In genomic region chr17:34931735-34932098, GRCm38 (mm10) we compare ENCODE assay signal across 8 mouse cellular contexts. TPM values are rescaled to one million over a fixed set of nuclear protein-coding genes. Genes with fewer than 3 reads are reported as not detected.
DNase-seq lines count a peak whose midpoint lies in the region; ATAC-seq and TF ChIP-seq lines count a peak whose summit lies in the region.

No protein-coding gene starts in this region.

- H3K79me2 ChIP-seq in CH12.LX (replicated peaks; ENCODE audit: control insufficient read depth, extremely low read depth, insufficient read depth, poor library complexity, severe bottlenecking): no peaks in the 10 kb centered on the region

- no peak for TF ChIP-seq EP300 in CH12.LX (IDR thresholded peaks at IDR 0.05; ENCODE audit: low read length)

- peak overlapping the region; percentile 77 to 82 (median 79) for H3K4me3 ChIP-seq in CH12.LX (replicated peaks in 1 of 3; ENCODE audit: low read depth in 2 of 3, low read length in 2 of 3, poor library complexity in 1 of 3)
- H3K4me3 ChIP-seq in embryonic facial prominence, embryonic 11.5 days (ENCODE audit: low read depth, low read length): peak overlapping the region; percentile 63
- peak overlapping the region; percentile 75 for H3K4me3 ChIP-seq in hindbrain, postnatal 0 days (ENCODE audit: low read length)

- intact Hi-C loops in gastrocnemius, postnatal 36 days (cut with DNase I): loop anchor here (10.0 kb wide), 1 partner anchor 53 kb away; the partner anchor contains the start of gene Lsm2

- peak overlapping the region; percentile 28 for H3K9ac ChIP-seq in CH12.LX (ENCODE audit: insufficient read depth, low read depth)
- H3K9ac ChIP-seq in embryonic facial prominence, embryonic 11.5 days (replicated peaks; ENCODE audit: low read length): peak overlapping the region; percentile 68
- peak overlapping the region; percentile 73 for H3K9ac ChIP-seq in hindbrain, postnatal 0 days (replicated peaks; ENCODE audit: low read length)

- ATAC-seq in embryonic facial prominence, embryonic 11.5 days (replicated peaks; ENCODE audit: insufficient number of reproducible peaks, low FRiP score, low TSS enrichment, low read depth): no peak
- ATAC-seq in hindbrain, postnatal 0 days: peak; percentile 36

- no peak for TF ChIP-seq CTCF in CH12.LX (conservative IDR thresholded peaks at IDR 0.05 in 1 of 2, IDR thresholded peaks at IDR 0.05 in 1 of 2; ENCODE audit: low read depth in 2 of 2, low read length in 2 of 2)
- no peak for TF ChIP-seq CTCF in hindbrain, postnatal 0 days (IDR thresholded peaks at IDR 0.05; ENCODE audit: low read depth)

- TF ChIP-seq POLR2A in CH12.LX (IDR thresholded peaks at IDR 0.05; ENCODE audit: low read depth, low read length): no peak

- TF ChIP-seq RAD21 in CH12.LX (IDR thresholded peaks at IDR 0.05; ENCODE audit: low read depth, low read length): no peak

- H3K9me3 ChIP-seq in CH12.LX (replicated peaks; ENCODE audit: low read length): no peaks in the 10 kb centered on the region
- H3K9me3 ChIP-seq in embryonic facial prominence, embryonic 11.5 days (replicated peaks; ENCODE audit: control insufficient read depth, low read length): no peaks in the 10 kb centered on the region
- H3K9me3 ChIP-seq in hindbrain, postnatal 0 days (ENCODE audit: low read length): no peaks in the 10 kb centered on the region

- peaks cover 11 to 39% of the 10 kb centered on the region in 2 experiments for H3K4me1 ChIP-seq in CH12.LX (ENCODE audit: control insufficient read depth in 1 of 2, insufficient read depth in 2 of 2)
- no peaks in the 10 kb centered on the region; the same call in 1 of the 2 replicates for H3K4me1 ChIP-seq in embryonic facial prominence, embryonic 11.5 days (ENCODE audit: control insufficient read depth, insufficient read depth, low read length)
- H3K4me1 ChIP-seq in hindbrain, postnatal 0 days (ENCODE audit: insufficient read depth, low read length): no peaks in the 10 kb centered on the region

- dilution Hi-C loops in CH12.LX (cut with MboI; ENCODE audit: extremely low pct_ligation_motif_present, extremely low pct_unique_long_range_greater_than_20kb, low sequenced_read_pairs): no loop called here

- no peaks in the 10 kb centered on the region for H3K27me3 ChIP-seq in CH12.LX (replicated peaks)
- no peaks in the 10 kb centered on the region for H3K27me3 ChIP-seq in embryonic facial prominence, embryonic 11.5 days (ENCODE audit: control insufficient read depth, insufficient read depth, low read length)
- no peaks in the 10 kb centered on the region for H3K27me3 ChIP-seq in hindbrain, postnatal 0 days (ENCODE audit: insufficient read depth, low read length)

- WGBS in embryonic facial prominence, embryonic 11.5 days: 15% methylated on average over 14 of the region's 14 CpGs
- 11% methylated on average over 14 of the region's 14 CpGs for WGBS in hindbrain, postnatal 0 days

- peak; percentile 93 for DNase-seq in heart, adult 11 months
- no peak for DNase-seq in heart, adult 9 months (ENCODE audit: low spot score in 2 of 2)
- peak; percentile 54 for DNase-seq in CH12.LX (ENCODE audit: extremely low read depth)
- DNase-seq in embryonic facial prominence, embryonic 11.5 days (ENCODE audit: low spot score): no peak
- DNase-seq in hindbrain, postnatal 0 days (ENCODE audit: low spot score): peak; percentile 49
- peak; percentile 36 for DNase-seq in lung, postnatal 36 days
- peak; percentile 34 to 47 for DNase-seq in spleen, postnatal 10 days (ENCODE audit: low spot score in 2 of 2)
- no peak for DNase-seq in gastrocnemius, postnatal 36 days

- in situ Hi-C loops in CH12.LX (cut with MboI; ENCODE audit: low pct_ligation_motif_present, low pct_unique_long_range_greater_than_20kb, low sequenced_read_pairs): no loop called here

- peak overlapping the region; percentile 6; the same call in 1 of the 2 replicates for H3K27ac ChIP-seq in CH12.LX (ENCODE audit: insufficient read depth, low read depth)
- H3K27ac ChIP-seq in embryonic facial prominence, embryonic 11.5 days (replicated peaks; ENCODE audit: low read depth, low read length): no peak overlapping the region
- H3K27ac ChIP-seq in hindbrain, postnatal 0 days: peak overlapping the region; percentile 80

- peak overlapping the region; percentile 87 for H3K4me2 ChIP-seq in CH12.LX (ENCODE audit: insufficient read depth, low read depth, poor library complexity, severe bottlenecking)
- H3K4me2 ChIP-seq in embryonic facial prominence, embryonic 11.5 days (ENCODE audit: low read depth, low read length): peak overlapping the region; percentile 91
- H3K4me2 ChIP-seq in hindbrain, postnatal 0 days (ENCODE audit: low read depth, low read length): peak overlapping the region; percentile 88

- peaks cover 16 to 45% of the 10 kb centered on the region in 2 experiments for H3K36me3 ChIP-seq in CH12.LX (replicated peaks in 1 of 2; ENCODE audit: control insufficient read depth in 1 of 2, insufficient read depth in 1 of 2, low read length in 1 of 2)
- no peaks in the 10 kb centered on the region for H3K36me3 ChIP-seq in embryonic facial prominence, embryonic 11.5 days (replicated peaks; ENCODE audit: control insufficient read depth, insufficient read depth, low read depth, low read length)
- H3K36me3 ChIP-seq in hindbrain, postnatal 0 days (ENCODE audit: insufficient read depth, low read length): peaks cover 20% of the 10 kb centered on the region

TF ChIP-seq in CH12.LX, 34 proteins besides CTCF, POLR2A, EP300 and RAD21:
- no peak for TF ChIP-seq ZKSCAN1 (IDR thresholded peaks at IDR 0.05; ENCODE audit: borderline replicate concordance, low read depth, low read length)
- TF ChIP-seq NELFE (IDR thresholded peaks at IDR 0.05; ENCODE audit: low read depth, low read length): no peak
- TF ChIP-seq UBTF (IDR thresholded peaks at IDR 0.05; ENCODE audit: low read depth, low read length): 0 out of 2 replicates have a peak, but pooled peaks have one; percentile 16
- TF ChIP-seq TCF12 (IDR thresholded peaks at IDR 0.05; ENCODE audit: low read depth, low read length): no peak
- 0 out of 2 replicates have a peak, but pooled peaks have one; percentile 19 for TF ChIP-seq SIN3A (IDR thresholded peaks at IDR 0.05; ENCODE audit: low read length)
- TF ChIP-seq MAX (IDR thresholded peaks at IDR 0.05; ENCODE audit: low read length): no peak
- TF ChIP-seq NRF1 (IDR thresholded peaks at IDR 0.05; ENCODE audit: low read depth, low read length): peak; percentile 83
- TF ChIP-seq BHLHE40 (IDR thresholded peaks at IDR 0.05; ENCODE audit: low read depth, low read length): peak; percentile 13; the same call in 1 of the 2 replicates
- TF ChIP-seq MYC (IDR thresholded peaks at IDR 0.05; ENCODE audit: low read depth, low read length): 0 out of 2 replicates have a peak, but pooled peaks have one; percentile 12

RNA-seq across cellular contexts. Expression of gene Neu1, which starts 0.7 kb away (rescaled TPM):
- total RNA-seq in CH12.LX (2012; rRNA removed) (27.5 and 31.2 TPM in 2 replicates), CH12.LX (2014; rRNA removed) (28.8 and 32.0 TPM in 2 replicates)
- 31.9 and 35.4 TPM in 2 replicates for polyA plus RNA-seq in CH12.LX (2012; ENCODE audit: insufficient read length, low read depth)
- polyA plus RNA-seq in embryonic facial prominence, embryonic 11.5 days (2014; fragmentation: Nextera tagmentation; extraction: Ambion mirVana): 10.9 and 13.1 TPM in 2 replicates
- total RNA-seq in hindbrain, postnatal 0 days (2014; rRNA removed): 50.9 and 93.9 TPM in 2 replicates
- polyA plus RNA-seq in hindbrain, postnatal 0 days (2015; fragmentation: Nextera tagmentation; extraction: Ambion mirVana): 42.9 and 43.1 TPM in 2 replicates
- total RNA-seq in gastrocnemius, postnatal 36 days (2021): 1 to 10 TPM; 8.0 to 8.5 TPM

RNA-seq across cellular contexts. Expression of gene Slc44a4, which starts 17.5 kb away (rescaled TPM):
- total RNA-seq in CH12.LX (2012; rRNA removed): 0.38 and 0.55 TPM in 2 replicates
- 0.62 and 0.66 TPM in 2 replicates for total RNA-seq in CH12.LX (2014; rRNA removed)
- polyA plus RNA-seq in CH12.LX (2012; ENCODE audit: insufficient read length, low read depth): 1.1 and 1.4 TPM in 2 replicates
- 0.08 and 0.11 TPM in 2 replicates for polyA plus RNA-seq in embryonic facial prominence, embryonic 11.5 days (2014; fragmentation: Nextera tagmentation; extraction: Ambion mirVana)
- total RNA-seq in hindbrain, postnatal 0 days (2014; rRNA removed): 0.22 TPM in 1 of 2 replicates, not detected in the other
- polyA plus RNA-seq in hindbrain, postnatal 0 days (2015; fragmentation: Nextera tagmentation; extraction: Ambion mirVana): 0.18 and 0.25 TPM in 2 replicates
- total RNA-seq in gastrocnemius, postnatal 36 days (2021): under 1 TPM in 1 of 2 experiments, not detected in 1; 0.17 TPM

RNA-seq across cellular contexts. Expression of gene Hspa1b, which starts 27.3 kb away (rescaled TPM):
- total RNA-seq in CH12.LX (2012; rRNA removed) (0.08 and 0.25 TPM in 2 replicates), CH12.LX (2014; rRNA removed) (0.15 and 0.30 TPM in 2 replicates)
- polyA plus RNA-seq in CH12.LX (2012; ENCODE audit: insufficient read length, low read depth): 0.15 TPM in 1 of 2 replicates, not detected in the other
- polyA plus RNA-seq in embryonic facial prominence, embryonic 11.5 days (2014; fragmentation: Nextera tagmentation; extraction: Ambion mirVana): 0.21 and 0.49 TPM in 2 replicates
- 15.2 and 20.4 TPM in 2 replicates for total RNA-seq in hindbrain, postnatal 0 days (2014; rRNA removed)
- polyA plus RNA-seq in hindbrain, postnatal 0 days (2015; fragmentation: Nextera tagmentation; extraction: Ambion mirVana): 0.51 and 0.55 TPM in 2 replicates
- total RNA-seq in gastrocnemius, postnatal 36 days (2021): 1 to 10 TPM; 4.6 to 6.1 TPM

RNA-seq across cellular contexts. Expression of gene Ehmt2, which starts 33.4 kb away (rescaled TPM):
- total RNA-seq in CH12.LX (2012; rRNA removed) (118 and 150 TPM in 2 replicates), CH12.LX (2014; rRNA removed) (68.7 and 73.5 TPM in 2 replicates)
- polyA plus RNA-seq in CH12.LX (2012; ENCODE audit: insufficient read length, low read depth): 100 and 113 TPM in 2 replicates
- polyA plus RNA-seq in embryonic facial prominence, embryonic 11.5 days (2014; fragmentation: Nextera tagmentation; extraction: Ambion mirVana): 59.3 and 60.6 TPM in 2 replicates
- 309 and 317 TPM in 2 replicates for total RNA-seq in hindbrain, postnatal 0 days (2014; rRNA removed)
- 57.4 and 57.6 TPM in 2 replicates for polyA plus RNA-seq in hindbrain, postnatal 0 days (2015; fragmentation: Nextera tagmentation; extraction: Ambion mirVana)
- 10 to 100 TPM; 24.7 to 28.2 TPM for total RNA-seq in gastrocnemius, postnatal 36 days (2021)

RNA-seq across cellular contexts. Expression of gene C2, which starts 33.7 kb away (rescaled TPM):
- total RNA-seq in CH12.LX (2012; rRNA removed): 2.3 and 3.1 TPM in 2 replicates
- 0.69 and 1.3 TPM in 2 replicates for total RNA-seq in CH12.LX (2014; rRNA removed)
- 4.3 and 6.6 TPM in 2 replicates for polyA plus RNA-seq in CH12.LX (2012; ENCODE audit: insufficient read length, low read depth)
- polyA plus RNA-seq in embryonic facial prominence, embryonic 11.5 days (2014; fragmentation: Nextera tagmentation; extraction: Ambion mirVana): 0.81 and 1.6 TPM in 2 replicates
- 5.4 and 7.8 TPM in 2 replicates for total RNA-seq in hindbrain, postnatal 0 days (2014; rRNA removed)
- 5.5 and 6.0 TPM in 2 replicates for polyA plus RNA-seq in hindbrain, postnatal 0 days (2015; fragmentation: Nextera tagmentation; extraction: Ambion mirVana)
- total RNA-seq in gastrocnemius, postnatal 36 days (2021): 1 to 10 TPM; 1.4 to 1.5 TPM

Comparison
In these comparisons a context has a peak if more than half of its experiments do, and no peak if none do; other contexts are left out.
1. DNase-seq: peak in heart, adult 11 months (single experiment), CH12.LX (single experiment), hindbrain, postnatal 0 days (single experiment), lung, postnatal 36 days (single experiment) and spleen, postnatal 10 days (2 of 2); none in heart, adult 9 months (0 of 2), embryonic facial prominence, embryonic 11.5 days (single experiment) and gastrocnemius, postnatal 36 days (0 of 2).
2. RNA of gene Hspa1b, which starts 27.3 kb away (total RNA-seq): 15.2 to 20.4 TPM in hindbrain, postnatal 0 days and 4.6 to 6.1 TPM in gastrocnemius, postnatal 36 days; 0.08 to 0.30 TPM in CH12.LX; every median in the first group is over 4 times any median in the second.
3. Peak in every context shown above with its lines, with median percentiles within 50 percentile points of each other: H3K4me2 ChIP-seq, H3K4me3 ChIP-seq and H3K9ac ChIP-seq.